Mouse (Mus musculus) inflammation-experienced regulatory T-cells, adult 6 months (primary cell): ENCODE measurements around the gene Hspb6. TPM values are rescaled to one million over a fixed set of nuclear protein-coding genes. Genes with fewer than 3 reads are reported as not detected.

Experiments used
- polyA plus RNA-seq, 3 experiments: library from polyadenylated mRNA; unstranded; fragments of 100-300 nt; shearing (Covaris generic); gene quantifications; one replicate each; pipeline ENCODE4 v1.2.1; 2017

Hspb6 gene
- polyA plus RNA-seq, 3 experiments from 2014 or later: 2.7 to 3.6 (median 2.8) TPM

Other genes starting within 250 kb of the Hspb6 start
- 100 to 1,000 TPM in 2 of 3 experiments, 10 to 100 TPM in 1; 69.8 to 178 (median 155) TPM for gene Alkbh6, start 243.5 kb upstream of the Hspb6 start, polyA plus RNA-seq
- gene Syne4, start 237.4 kb upstream of the Hspb6 start, polyA plus RNA-seq: 10 to 100 TPM in 1 of 3 experiments, 1 to 10 TPM in 2; 4.3 to 14.7 (median 6.4) TPM
- gene E130208F15Rik, start 230.4 kb upstream of the Hspb6 start, polyA plus RNA-seq: not detected
- 1 to 10 TPM; 2.0 to 6.1 (median 3.9) TPM for gene Sdhaf1, start 228.3 kb upstream of the Hspb6 start, polyA plus RNA-seq
- not detected for gene Lrfn3, start 189.4 kb upstream of the Hspb6 start, polyA plus RNA-seq
- gene Tyrobp, start 138.4 kb upstream of the Hspb6 start, polyA plus RNA-seq: 10 to 100 TPM in 1 of 3 experiments, 1 to 10 TPM in 1, under 1 TPM in 1; 0.79 to 15.0 (median 2.2) TPM
- 100 to 1,000 TPM; 484 to 574 (median 552) TPM for gene Hcst, start 132.3 kb upstream of the Hspb6 start, polyA plus RNA-seq
- gene Nfkbid, start 130.4 kb upstream of the Hspb6 start, polyA plus RNA-seq: 10 to 100 TPM; 37.3 to 50.8 (median 41.1) TPM
- gene Aplp1, start 106.6 kb upstream of the Hspb6 start, polyA plus RNA-seq: 1 to 10 TPM; 6.0 to 7.4 (median 6.0) TPM
- not detected for gene Kirrel2, start 94.5 kb upstream of the Hspb6 start, polyA plus RNA-seq
- gene Nphs1, start 93.9 kb upstream of the Hspb6 start, polyA plus RNA-seq: under 1 TPM in 1 of 3 experiments, not detected in 2; 0.11 TPM
- not detected for gene Prodh2, start 58.6 kb upstream of the Hspb6 start, polyA plus RNA-seq
- gene Arhgap33, start 17.1 kb upstream of the Hspb6 start, polyA plus RNA-seq: 1 to 10 TPM in 1 of 3 experiments, under 1 TPM in 2; 0.28 to 1.1 (median 0.91) TPM
- 1 to 10 TPM; 2.8 to 4.5 (median 4.0) TPM for gene Proser3, start 121 bp downstream of the Hspb6 start, polyA plus RNA-seq
- 100 to 1,000 TPM in 2 of 3 experiments, 10 to 100 TPM in 1; 94.5 to 112 (median 109) TPM for gene Lin37, start 7.7 kb downstream of the Hspb6 start, polyA plus RNA-seq
- gene U2af1l4, start 11.1 kb downstream of the Hspb6 start, polyA plus RNA-seq: 10 to 100 TPM; 56.1 to 60.5 (median 60.0) TPM
- 10 to 100 TPM; 45.7 to 85.3 (median 82.8) TPM for gene Gm49396, start 11.2 kb downstream of the Hspb6 start, polyA plus RNA-seq
- gene Psenen, start 11.4 kb downstream of the Hspb6 start, polyA plus RNA-seq: 100 to 1,000 TPM; 271 to 363 (median 299) TPM
- gene Igflr1, start 13.2 kb downstream of the Hspb6 start, polyA plus RNA-seq: 100 to 1,000 TPM; 118 to 196 (median 157) TPM
- 10 to 100 TPM; 15.7 to 23.0 (median 22.6) TPM for gene Kmt2b, start 36.5 kb downstream of the Hspb6 start, polyA plus RNA-seq
- 10 to 100 TPM; 11.7 to 28.7 (median 11.9) TPM for gene Zbtb32, start 46.7 kb downstream of the Hspb6 start, polyA plus RNA-seq
- gene Upk1a, start 60.7 kb downstream of the Hspb6 start, polyA plus RNA-seq: 1 to 10 TPM in 2 of 3 experiments, under 1 TPM in 1; 0.47 to 3.1 (median 1.5) TPM
- 100 to 1,000 TPM; 376 to 780 (median 668) TPM for gene Cox6b1, start 74.0 kb downstream of the Hspb6 start, polyA plus RNA-seq
- gene Etv2, start 83.7 kb downstream of the Hspb6 start, polyA plus RNA-seq: not detected
- gene Rbm42, start 98.1 kb downstream of the Hspb6 start, polyA plus RNA-seq: 10 to 100 TPM; 21.7 to 30.7 (median 28.0) TPM
- gene Haus5, start 112.8 kb downstream of the Hspb6 start, polyA plus RNA-seq: 10 to 100 TPM; 23.9 to 33.9 (median 26.4) TPM
- not detected for gene Pmis2, start 119.4 kb downstream of the Hspb6 start, polyA plus RNA-seq
- gene 2200002J24Rik, start 146.7 kb downstream of the Hspb6 start, polyA plus RNA-seq: not detected
- not detected for gene Atp4a, start 160.0 kb downstream of the Hspb6 start, polyA plus RNA-seq
- gene Tmem147, start 177.4 kb downstream of the Hspb6 start, polyA plus RNA-seq: 10 to 100 TPM; 43.1 to 55.2 (median 48.6) TPM
- gene Gapdhs, start 191.5 kb downstream of the Hspb6 start, polyA plus RNA-seq: under 1 TPM in 2 of 3 experiments, not detected in 1; 0.39 to 0.46 TPM
- 1 to 10 TPM in 2 of 3 experiments, not detected in 1; 1.5 to 1.6 TPM for gene Sbsn, start 199.3 kb downstream of the Hspb6 start, polyA plus RNA-seq
- not detected for gene Dmkn, start 211.6 kb downstream of the Hspb6 start, polyA plus RNA-seq
- gene Krtdap, start 235.7 kb downstream of the Hspb6 start, polyA plus RNA-seq: not detected